Mouse (Mus musculus): ENCODE measurements at regions not wholly inside any gene's neighbourhood (a gene's known extent, or its start where the extent isn't known, plus 50 kb on each side); places are given as distances from the start of the nearest gene placed in this dataset.
A peak's percentile ranks its signal among the peaks of the same experiment; 100 is the strongest.

- no peak for DNase-seq (ENCODE audit: low spot score)
These were observed 76.6 kb upstream of the Fscb start for GRCm38 (mm10) chr12:64550915-64551570.

- DNase-seq (ENCODE audit: low spot score), result peak; percentile 3
These were observed 66.6 kb upstream of the Fscb start for GRCm38 (mm10) chr12:64541111-64541510.

Data from left cerebral cortex, adult 11 months (tissue).